Mouse (Mus musculus): Measurements from ENCODE around the gene Srebf1.

DNA sequence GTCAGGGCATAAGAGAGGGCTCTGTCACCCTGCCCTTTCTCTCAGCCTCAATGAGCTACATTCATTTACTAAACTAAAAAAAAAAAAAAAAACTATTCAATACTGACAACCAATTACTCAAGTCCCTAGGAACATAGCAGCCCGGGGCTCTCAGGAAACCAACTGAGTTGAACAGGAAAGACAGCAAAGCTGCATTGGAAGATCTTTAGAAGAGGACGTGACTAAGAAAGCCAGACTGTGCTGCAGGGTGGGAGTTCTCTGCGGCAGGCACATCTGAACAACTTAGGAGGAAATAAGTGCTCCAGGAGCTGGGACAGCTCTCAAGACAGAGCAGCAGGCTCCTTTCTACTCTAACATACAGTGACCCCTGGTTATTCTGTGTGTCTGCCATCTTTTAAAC is 46.2 kb upstream of the Srebf1 start:
- no peak for TF ChIP-seq POLR2A (IDR thresholded peaks at IDR 0.05; ENCODE audit: borderline replicate concordance, control insufficient read depth, low read depth, low read length)
- no peak for TF ChIP-seq CTCF (IDR thresholded peaks at IDR 0.05; ENCODE audit: control insufficient read depth, insufficient read depth, low read length)

Measured in bone marrow, adult 2 months (tissue).